Mouse (Mus musculus) cerebellum, adult 2 months (tissue): ENCODE data around the gene Hhex.

Experiments
- CTCF ChIP-seq: fragments of 200-500 bp; IDR thresholded peaks from 2 replicates; pipeline ENCODE4 v1.5.1; 2011; ENCODE audit warnings: low read depth, mild to moderate bottlenecking, control low read depth, low read length, moderate library complexity, borderline replicate concordance; ENCODE audit not compliant: insufficient read depth
- POLR2A ChIP-seq: fragments of 200-500 bp; IDR thresholded peaks from 2 replicates; pipeline ENCODE4 v1.6.1; 2011; ENCODE audit warnings: low read length, control low read depth, borderline replicate concordance; ENCODE audit not compliant: insufficient read depth

DNA sequence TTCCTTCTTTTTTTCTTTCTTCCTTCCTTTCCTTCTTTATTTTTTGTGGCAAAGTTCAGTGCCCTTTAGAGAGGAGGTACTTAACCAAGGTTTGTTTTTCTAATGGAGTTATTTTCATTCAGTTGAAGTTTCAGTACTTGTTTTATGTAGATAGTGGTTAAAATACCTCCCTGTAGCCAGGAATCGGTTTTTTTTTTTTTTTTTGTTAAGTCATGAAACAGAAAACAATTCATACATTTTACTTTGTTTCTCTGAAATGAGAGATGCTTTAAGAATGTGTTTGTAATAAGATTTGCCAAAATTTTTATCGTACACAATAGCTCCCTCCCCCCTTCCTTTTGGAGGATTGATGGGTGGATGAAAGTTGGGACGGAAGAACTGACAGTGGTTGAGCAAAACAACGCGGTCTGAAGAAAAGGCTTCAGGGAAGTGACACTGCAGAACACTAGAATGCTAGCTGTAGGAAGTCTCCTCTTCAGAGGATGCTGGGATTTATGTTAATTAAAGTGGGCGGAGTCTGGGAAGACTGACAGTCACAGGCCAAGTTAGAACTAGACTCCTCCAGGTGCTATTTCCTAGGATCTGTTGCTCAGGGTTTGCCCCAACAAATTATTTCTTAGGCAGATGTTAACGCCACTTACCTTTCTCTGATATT lies 54.1 kb downstream of the Hhex start:
- TF ChIP-seq CTCF (no peak), POLR2A (no peak)
